Mouse (Mus musculus) heart, adult 2 months (tissue): Measurements from ENCODE around the gene Tor1a. TPM values are rescaled to one million over a fixed set of nuclear protein-coding genes. Genes with fewer than 3 reads are reported as not detected.
"Not testable (repeated sequence)": the region's sequence is repeated elsewhere in the genome, so short reads cannot be mapped to it uniquely, and the experiment has no call there.

Experiments
- DNase-seq, 2 experiments: peaks; one replicate each; pipeline ENCODE4 v3.0.0; 2021
- H3K27ac ChIP-seq: fragments of 200-600 bp; 2 replicates; pipeline ENCODE4 v1.8.1; 2022
- H3K27me3 ChIP-seq: fragments of 200-500 bp; 2 replicates; pipeline ENCODE4 v1.6.1; 2012; ENCODE audit warnings: mild to moderate bottlenecking, low read length, inconsistent platforms, mixed read lengths; ENCODE audit not compliant: control insufficient read depth, insufficient read depth
- H3K36me3 ChIP-seq: fragments of 200-500 bp; 2 replicates; pipeline ENCODE4 v1.6.1; 2012; ENCODE audit warnings: low read length, inconsistent platforms; ENCODE audit not compliant: control insufficient read depth, insufficient read depth
- H3K4me1 ChIP-seq: fragments of 200-500 bp; 2 replicates; pipeline ENCODE4 v1.6.1; 2011; ENCODE audit warnings: low read length; ENCODE audit not compliant: control insufficient read depth, insufficient read depth
- H3K4me3 ChIP-seq: fragments of 200-600 bp; 2 replicates; pipeline ENCODE4 v1.8.1; 2022
- H3K79me2 ChIP-seq: fragments of 200-500 bp; replicated peaks from 2 replicates; pipeline ENCODE4 v1.6.1; 2012; ENCODE audit warnings: mild to moderate bottlenecking, inconsistent platforms, low read length, moderate library complexity, mixed read lengths; ENCODE audit not compliant: control insufficient read depth, insufficient read depth
- H3K9ac ChIP-seq: fragments of 200-500 bp; 2 replicates; pipeline ENCODE4 v1.6.1; 2012; ENCODE audit warnings: low read depth, mild to moderate bottlenecking, control low read depth, inconsistent platforms, low read length, mixed read lengths
- CTCF ChIP-seq: fragments of 200-600 bp; IDR thresholded peaks from 2 replicates; pipeline ENCODE4 v1.8.1; 2022; ENCODE audit warnings: antibody characterized with exemption, mild to moderate bottlenecking, moderate library complexity
- EP300 ChIP-seq: fragments of 200-500 bp; IDR thresholded peaks from 2 replicates; pipeline ENCODE4 v1.6.1; 2011; ENCODE audit warnings: low read depth, low read length, control low read depth; ENCODE audit not compliant: insufficient read depth
- POLR2A ChIP-seq: fragments of 200-500 bp; IDR thresholded peaks from 2 replicates; pipeline ENCODE4 v1.6.1; 2011; ENCODE audit warnings: mild to moderate bottlenecking, low read depth, low read length, control low read depth; ENCODE audit not compliant: insufficient read depth
- WGBS: fragments of 180-500 bp; shearing (Covaris S2); methylation state at CpG from one replicate; pipeline ENCODE4 v1.1.7; 2018; 5-methylcytosine and 5-hydroxymethylcytosine counted together
- intact Hi-C: fragments of 180-260 bp; cut with DNase I; formaldehyde crosslinking; loops from one replicate; pipeline ENCODE4 v1.15.1; 2025
- polyA plus RNA-seq: library from polyadenylated mRNA; depleted of rRNA; stranded (reverse); fragments of >200 nt; gene quantifications from 2 replicates; pipeline ENCODE4 v1.2.3, GENCODE M21; 2012
- total RNA-seq, 2 experiments: library from RNA; stranded (reverse); gene quantifications; 2 replicates each; pipeline ENCODE4 v1.2.3; 2021

Tor1a gene
- total and polyA plus RNA-seq, 3 experiments = 9.6 to 11.3 (median 10.4) TPM

- H3K27ac ChIP-seq = no peak overlapping the region
- H3K79me2 ChIP-seq = no peaks in the 10 kb centered on the region
- H3K36me3 ChIP-seq = no peaks in the 10 kb centered on the region
- intact Hi-C loops = loop anchor here (1.0 to 2.0 kb wide), 3 partner anchors 43 to 499 kb away; no protein-coding TSS in a partner anchor
- peaks cover 2% of the 10 kb centered on the region for H3K4me1 ChIP-seq
- H3K4me3 ChIP-seq = no peak overlapping the region
- WGBS = 21% methylated on average over 7 of the region's 7 CpGs
- no peak for TF ChIP-seq POLR2A
- peak; percentile 86; the same call in 1 of the 2 replicates for TF ChIP-seq EP300
- TF ChIP-seq CTCF = peak; percentile 93
- H3K27me3 ChIP-seq = no peaks in the 10 kb centered on the region
- H3K9ac ChIP-seq = no peak overlapping the region
- peak; percentile 67 to 79 for DNase-seq
Observed at GRCm38 (mm10) chr2:30933917-30934450, 33.7 kb downstream of the Tor1a start.

- Histone ChIP-seq H3K79me2 (no peaks in the 10 kb centered on the region), H3K27me3 (no peaks in the 10 kb centered on the region), H3K4me1 (peaks cover 4% of the 10 kb centered on the region), H3K9ac (no peak overlapping the region), H3K4me3 (no peak overlapping the region), H3K36me3 (no peaks in the 10 kb centered on the region), H3K27ac (no peak overlapping the region)
- WGBS = 78% methylated on average over 6 of the region's 6 CpGs
- TF ChIP-seq EP300 (no peak), CTCF (no peak), POLR2A (no peak)
- intact Hi-C loops = no loop called here
- DNase-seq = no peak
Observed at GRCm38 (mm10) chr2:30933032-30933431, 34.7 kb downstream of the Tor1a start.

GRCm38 (mm10) chr2:30931922-30932321 is 35.8 kb downstream of the Tor1a start:
- no peak overlapping the region for H3K27ac ChIP-seq
- no peaks in the 10 kb centered on the region for H3K27me3 ChIP-seq
- peaks cover 8% of the 10 kb centered on the region for H3K4me1 ChIP-seq
- no peak for TF ChIP-seq POLR2A
- no peak for TF ChIP-seq EP300
- TF ChIP-seq CTCF = no peak
- H3K36me3 ChIP-seq = no peaks in the 10 kb centered on the region
- DNase-seq = no peak
- intact Hi-C loops = no loop called here
- 74% methylated on average over 3 of the region's 3 CpGs for WGBS
- H3K9ac ChIP-seq = no peak overlapping the region
- no peak overlapping the region for H3K4me3 ChIP-seq
- no peaks in the 10 kb centered on the region for H3K79me2 ChIP-seq

- H3K36me3 ChIP-seq, intact Hi-C loops: not testable (repeated sequence)
- 74% methylated on average over 2 of the region's 2 CpGs for WGBS
Observed at GRCm38 (mm10) chr2:30930846-30931245, 36.9 kb downstream of the Tor1a start.

GRCm38 (mm10) chr2:30929483-30930045 is 38.2 kb downstream of the Tor1a start, which contains the start of gene Ptges:
Gene Ptges (minus strand): TSS chr2:30929863.
- TF ChIP-seq EP300 (no peak), CTCF (peak; percentile 78)
- no peaks in the 10 kb centered on the region for H3K36me3 ChIP-seq
- peak within 1 kb of the TSS; percentile 60 for H3K9ac ChIP-seq
- WGBS = 3% methylated on average over 23 of the region's 23 CpGs
- intact Hi-C loops = no loop called here
- H3K4me3 ChIP-seq = peak within 1 kb of the TSS; percentile 15; the same call in 1 of the 2 replicates
- peak; percentile 77 to 80 for DNase-seq
- H3K79me2 ChIP-seq = no peaks in the 10 kb centered on the region
- H3K27me3 ChIP-seq = no peaks in the 10 kb centered on the region
- peaks cover 8% of the 10 kb centered on the region for H3K4me1 ChIP-seq
- H3K27ac ChIP-seq = peak within 1 kb of the TSS; percentile 58

More at GRCm38 (mm10) chr2:30930846-30931245, 36.9 kb downstream of the Tor1a start:
- H3K9ac ChIP-seq, H3K4me1 ChIP-seq, H3K79me2 ChIP-seq, H3K4me3 ChIP-seq, H3K27me3 ChIP-seq, DNase-seq, H3K27ac ChIP-seq: not testable (repeated sequence)

GRCm38 (mm10) chr2:30928893-30929482 is 38.7 kb downstream of the Tor1a start:
- intact Hi-C loops = no loop called here
- no peaks in the 10 kb centered on the region for H3K36me3 ChIP-seq
- TF ChIP-seq EP300 (no peak), POLR2A (0 out of 2 replicates have a peak, but pooled peaks have one; percentile 38), CTCF (no peak)
- H3K9ac ChIP-seq = peak overlapping the region; percentile 12; the same call in 1 of the 2 replicates
- no peaks in the 10 kb centered on the region for H3K79me2 ChIP-seq
- H3K27me3 ChIP-seq = no peaks in the 10 kb centered on the region
- peak overlapping the region; percentile 58 for H3K27ac ChIP-seq
- peak; percentile 62 to 81 for DNase-seq
- H3K4me3 ChIP-seq = peak overlapping the region; percentile 15; the same call in 1 of the 2 replicates
- peaks cover 8% of the 10 kb centered on the region for H3K4me1 ChIP-seq
- 26% methylated on average over 12 of the region's 12 CpGs for WGBS
